Mouse (Mus musculus) adipose tissue, adult 10 weeks (tissue): ENCODE data around the gene H2-M1. TPM values are rescaled to one million over a fixed set of nuclear protein-coding genes. Genes with fewer than 3 reads are reported as not detected.

ENCODE experiments used
- polyA plus RNA-seq: library from polyadenylated mRNA; stranded (reverse); fragments of 350-450 nt; fragmentation: Illumina TruSeq; extraction: RNeasy Lipid Tissue Mini Kit (QIAGEN cat#74804); gene quantifications from one replicate; pipeline ENCODE4 v1.2.3, GENCODE M21; 2014; ENCODE audit warnings: low read depth, low replicate concordance

H2-M1 gene
- polyA plus RNA-seq: not detected

GRCm38 (mm10) chr17:36672119-36672518 lies at the start of gene H2-M1:
TSS of gene H2-M1 (minus strand) at chr17:36672219.

GRCm38 (mm10) chr17:36642566-36642965 lies 29.5 kb downstream of the H2-M1 start, which contains the start of gene H2-M9:
TSS of gene H2-M9 (minus strand) at chr17:36642666.

Other genes starting within 250 kb of the H2-M1 start
- not detected for gene H2-M10.4, start 209.9 kb downstream of the H2-M1 start, polyA plus RNA-seq
- gene H2-M11, start 125.1 kb downstream of the H2-M1 start, polyA plus RNA-seq: not detected
- gene H2-M9, start 29.6 kb downstream of the H2-M1 start, polyA plus RNA-seq: not detected
- not detected for gene H2-M10.5, start 100.7 kb upstream of the H2-M1 start, polyA plus RNA-seq
- gene H2-M10.6, start 140.0 kb upstream of the H2-M1 start, polyA plus RNA-seq: not detected
- 54.8 TPM for gene Trim26, start 164.9 kb upstream of the H2-M1 start, polyA plus RNA-seq
- gene Trim15, start 195.0 kb upstream of the H2-M1 start, polyA plus RNA-seq: not detected
- 0.35 TPM for gene Trim10, start 197.4 kb upstream of the H2-M1 start, polyA plus RNA-seq
- gene Trim40, start 217.9 kb upstream of the H2-M1 start, polyA plus RNA-seq: not detected
- gene Trim31, start 225.9 kb upstream of the H2-M1 start, polyA plus RNA-seq: 0.30 TPM